Mouse (Mus musculus): ENCODE data around the gene Krtap1-5.

GRCm38 (mm10) chr11:99609126-99609525 is 28.3 kb upstream of the Krtap1-5 start:
- TF ChIP-seq CTCF (IDR thresholded peaks at IDR 0.05), result no peak
- TF ChIP-seq EP300 (IDR thresholded peaks at IDR 0.05), result no peak

All from lung, postnatal 0 days (tissue).